Mouse (Mus musculus): ENCODE results near the gene Cd200r4. TPM values are rescaled to one million over a fixed set of nuclear protein-coding genes. Genes with fewer than 3 reads are reported as not detected.

Gene Cd200r4
- polyA plus RNA-seq, 1 experiment = not detected

DNA sequence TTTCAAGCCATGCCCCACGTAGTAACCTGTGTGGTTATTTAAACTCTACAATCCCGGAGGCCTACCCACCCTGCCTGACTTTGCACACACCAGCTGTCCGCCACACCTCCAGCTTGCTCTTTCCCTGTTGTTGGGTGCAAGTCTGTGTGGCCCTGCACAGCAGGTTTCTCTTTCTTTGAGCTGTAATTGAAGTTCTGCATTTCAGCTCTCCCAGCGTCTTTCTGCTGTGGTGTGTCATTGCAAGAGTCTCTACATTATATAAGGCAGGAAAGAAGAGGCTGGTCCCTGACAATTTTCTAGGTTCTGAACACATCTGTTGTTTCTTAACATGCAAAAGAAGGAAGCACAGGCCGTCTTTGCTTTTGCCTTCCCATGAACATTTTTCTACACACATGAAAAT lies 65.1 kb downstream of the Cd200r4 start:
- TF ChIP-seq USF1 (IDR thresholded peaks at IDR 0.05; ENCODE audit: low read depth) (no peak), MAX (IDR thresholded peaks at IDR 0.05) (no peak), CEBPB (IDR thresholded peaks at IDR 0.05; ENCODE audit: low read depth) (no peak), MYOD1 (IDR thresholded peaks at IDR 0.05; ENCODE audit: control insufficient read depth, insufficient read length, low read depth) (no peak), CTCF (IDR thresholded peaks at IDR 0.05; ENCODE audit: control insufficient read depth, insufficient read depth, insufficient read length) (no peak), MYOG (IDR thresholded peaks at IDR 0.05; ENCODE audit: control insufficient read depth, extremely low read depth, insufficient read length) (no peak), FOSL1 (IDR thresholded peaks at IDR 0.05; ENCODE audit: insufficient read depth, low read length, poor library complexity, severe bottlenecking) (no peak)
- H3K79me2 ChIP-seq (ENCODE audit: control insufficient read depth, insufficient read depth) = no peaks in the 10 kb centered on the region
- no peak overlapping the region for H3K4me3 ChIP-seq (ENCODE audit: insufficient read depth, poor library complexity, severe bottlenecking)
- H3K36me3 ChIP-seq (ENCODE audit: control insufficient read depth, insufficient read depth) = no peaks in the 10 kb centered on the region
- H3K27me3 ChIP-seq (ENCODE audit: control insufficient read depth, insufficient read depth, insufficient read length) = no peaks in the 10 kb centered on the region
- no peaks in the 10 kb centered on the region for H3K79me3 ChIP-seq (ENCODE audit: low read depth)
- H3ac ChIP-seq (ENCODE audit: control insufficient read depth, insufficient read length, low read depth) = no peak overlapping the region

DNA sequence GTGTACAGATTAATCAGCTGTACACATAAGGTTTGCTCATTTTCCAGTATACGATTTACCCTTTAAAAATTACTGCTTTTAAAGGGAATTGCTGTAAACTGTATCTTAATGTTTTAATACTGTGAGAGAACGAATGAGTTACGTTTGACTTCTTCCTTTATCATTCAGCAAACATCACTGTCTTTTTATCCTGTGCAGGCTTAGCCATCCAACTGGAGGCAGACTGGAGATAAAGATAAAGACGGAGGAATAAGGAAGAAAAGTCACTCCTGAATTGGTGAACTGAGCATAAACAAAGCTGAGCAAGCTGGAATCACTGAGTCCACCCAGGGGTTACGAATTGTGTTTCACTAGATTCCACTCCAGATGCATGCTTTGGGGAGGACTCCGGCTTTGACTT lies 66.1 kb downstream of the Cd200r4 start:
- Histone ChIP-seq H3K27me3 (ENCODE audit: control insufficient read depth, insufficient read depth, insufficient read length) (no peaks in the 10 kb centered on the region), H3K4me3 (ENCODE audit: insufficient read depth, poor library complexity, severe bottlenecking) (no peak overlapping the region), H3K79me3 (ENCODE audit: low read depth) (no peaks in the 10 kb centered on the region), H3K79me2 (ENCODE audit: control insufficient read depth, insufficient read depth) (no peaks in the 10 kb centered on the region), H3ac (ENCODE audit: control insufficient read depth, insufficient read length, low read depth) (no peak overlapping the region), H3K36me3 (ENCODE audit: control insufficient read depth, insufficient read depth) (no peaks in the 10 kb centered on the region)
- TF ChIP-seq MAX (IDR thresholded peaks at IDR 0.05) (no peak), USF1 (IDR thresholded peaks at IDR 0.05; ENCODE audit: low read depth) (no peak), CEBPB (IDR thresholded peaks at IDR 0.05; ENCODE audit: low read depth) (no peak)

Other genes with a start within 250 kb of the Cd200r4 start
- gene Nepro, start 87.4 kb upstream of the Cd200r4 start, polyA plus RNA-seq (2012; fragmentation: generic; extraction: Trizol) = 11.0 TPM
- 6.8 TPM for gene Gtpbp8, start 65.4 kb upstream of the Cd200r4 start, polyA plus RNA-seq (2012; fragmentation: generic; extraction: Trizol)
- not detected for gene Cd200r1, start 46.0 kb upstream of the Cd200r4 start, polyA plus RNA-seq (2012; fragmentation: generic; extraction: Trizol)
- 0.06 TPM for gene Cd200r2, start 55.4 kb downstream of the Cd200r4 start, polyA plus RNA-seq (2012; fragmentation: generic; extraction: Trizol)
- gene Cd200r3, start 131.9 kb downstream of the Cd200r4 start, polyA plus RNA-seq (2012; fragmentation: generic; extraction: Trizol) = 0.05 TPM